8 mouse cellular contexts compared by ENCODE assay signal in the genomic region with DNA sequence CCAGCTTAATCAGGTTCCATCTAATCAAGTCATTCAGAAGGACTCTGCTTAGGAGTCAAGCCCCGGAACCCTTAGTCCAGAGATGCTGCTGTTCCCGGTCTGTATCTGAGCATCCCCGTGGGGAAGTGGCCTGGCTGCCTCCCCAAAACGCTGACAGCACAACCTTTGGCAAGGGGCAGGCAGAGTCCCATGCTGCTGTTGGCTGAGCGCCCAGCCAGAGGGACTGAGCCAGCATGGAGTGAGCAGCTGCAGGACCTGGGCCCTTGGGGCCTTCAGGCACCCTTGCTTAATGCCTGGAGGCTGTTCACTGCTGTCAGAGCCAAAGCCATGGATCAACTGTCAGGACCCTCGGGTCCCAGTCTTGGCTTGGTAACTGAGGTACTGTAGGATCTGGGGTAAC. TPM values are rescaled to one million over a fixed set of nuclear protein-coding genes. Genes with fewer than 3 reads are reported as not detected.
DNase-seq lines count a peak whose midpoint lies in the region; ATAC-seq lines count a peak whose summit lies in the region.

No protein-coding gene starts in this region.

- H3K27ac ChIP-seq in hindbrain, embryonic 10.5 days = peak overlapping the region; percentile 66
- H3K27ac ChIP-seq in hindbrain, embryonic 11.5 days (ENCODE audit: low read depth, low read length) = no peak overlapping the region
- H3K27ac ChIP-seq in hindbrain, embryonic 15.5 days (replicated peaks) = 0 out of 2 replicates have a peak overlapping the region, but pooled peaks have one; percentile 20

- no peak overlapping the region for H3K9ac ChIP-seq in hindbrain, embryonic 11.5 days (ENCODE audit: low read depth, low read length)
- no peak overlapping the region for H3K9ac ChIP-seq in hindbrain, embryonic 15.5 days

- no peak overlapping the region for H3K4me3 ChIP-seq in hindbrain, embryonic 10.5 days
- H3K4me3 ChIP-seq in hindbrain, embryonic 11.5 days (ENCODE audit: low read depth, low read length) = no peak overlapping the region
- no peak overlapping the region for H3K4me3 ChIP-seq in hindbrain, embryonic 15.5 days

- peaks cover 4% of the 10 kb centered on the region; the same call in 1 of the 2 replicates for H3K27me3 ChIP-seq in hindbrain, embryonic 10.5 days (ENCODE audit: insufficient read depth, poor library complexity, severe bottlenecking)
- H3K27me3 ChIP-seq in hindbrain, embryonic 11.5 days (ENCODE audit: control insufficient read depth, insufficient read depth, low read length) = no peaks in the 10 kb centered on the region
- H3K27me3 ChIP-seq in hindbrain, embryonic 15.5 days = no peaks in the 10 kb centered on the region

- 72% methylated on average over 6 of the region's 6 CpGs for WGBS in hindbrain, embryonic 10.5 days
- WGBS in hindbrain, embryonic 11.5 days = 77% methylated on average over 6 of the region's 6 CpGs
- 33% methylated on average over 6 of the region's 6 CpGs for WGBS in hindbrain, embryonic 15.5 days

- DNase-seq in hindbrain, embryonic 10.5 days (ENCODE audit: low spot score) = no peak
- DNase-seq in hindbrain, embryonic 11.5 days (ENCODE audit: low spot score) = no peak
- DNase-seq in adrenal gland, postnatal 4 days (ENCODE audit: low spot score in 2 of 2) = peak; percentile 52 to 69
- DNase-seq in frontal cortex, postnatal 25 days (ENCODE audit: low spot score in 2 of 2) = peak; percentile 33 to 58
- DNase-seq in left cerebral cortex, adult 9 months (ENCODE audit: low spot score in 2 of 2) = peak; percentile 38 to 76
- peak; percentile 75 for DNase-seq in right cerebral cortex, adult 18-20 months
- DNase-seq in thymus, postnatal 0 days (ENCODE audit: low spot score) = no peak

- H3K4me2 ChIP-seq in hindbrain, embryonic 11.5 days (replicated peaks; ENCODE audit: low read depth, low read length) = no peak overlapping the region
- H3K4me2 ChIP-seq in hindbrain, embryonic 15.5 days = no peak overlapping the region

- H3K36me3 ChIP-seq in hindbrain, embryonic 10.5 days = no peaks in the 10 kb centered on the region
- no peaks in the 10 kb centered on the region for H3K36me3 ChIP-seq in hindbrain, embryonic 11.5 days (ENCODE audit: control insufficient read depth, insufficient read depth, low read length)
- H3K36me3 ChIP-seq in hindbrain, embryonic 15.5 days = no peaks in the 10 kb centered on the region

- no peak for ATAC-seq in hindbrain, embryonic 11.5 days (ENCODE audit: low FRiP score)
- peak; percentile 72 for ATAC-seq in hindbrain, embryonic 15.5 days (ENCODE audit: low FRiP score, low read depth)

- H3K9me3 ChIP-seq in hindbrain, embryonic 10.5 days = no peaks in the 10 kb centered on the region
- H3K9me3 ChIP-seq in hindbrain, embryonic 11.5 days (ENCODE audit: control insufficient read depth, low read length) = no peaks in the 10 kb centered on the region
- H3K9me3 ChIP-seq in hindbrain, embryonic 15.5 days = no peaks in the 10 kb centered on the region

- peaks cover 14% of the 10 kb centered on the region for H3K4me1 ChIP-seq in hindbrain, embryonic 10.5 days (replicated peaks)
- H3K4me1 ChIP-seq in hindbrain, embryonic 11.5 days (replicated peaks; ENCODE audit: control insufficient read depth, insufficient read depth, low read length) = no peaks in the 10 kb centered on the region
- peaks cover 26% of the 10 kb centered on the region for H3K4me1 ChIP-seq in hindbrain, embryonic 15.5 days (replicated peaks)

RNA-seq across cellular contexts. Expression of gene Ak2, which starts 28.7 kb away (rescaled TPM):
- 168 and 202 TPM in 2 replicates for polyA plus RNA-seq in hindbrain, embryonic 10.5 days (2016; fragmentation: Nextera tagmentation; extraction: Ambion mirVana)
- 119 and 128 TPM in 2 replicates for polyA plus RNA-seq in hindbrain, embryonic 11.5 days (2014; fragmentation: Nextera tagmentation; extraction: Ambion mirVana)
- 100 to 1,000 TPM; 144 to 163 TPM for total RNA-seq in adrenal gland, postnatal 4 days (2021)
- polyA plus RNA-seq in hindbrain, embryonic 15.5 days (2015; fragmentation: Nextera tagmentation; extraction: Ambion mirVana) = 84.8 and 93.2 TPM in 2 replicates
- polyA plus RNA-seq in thymus, postnatal 0 days (2015; fragmentation: Nextera tagmentation; extraction: Ambion mirVana) = 208 and 209 TPM in 2 replicates

RNA-seq across cellular contexts. Expression of gene Rnf19b, which starts 37.6 kb away (rescaled TPM):
- polyA plus RNA-seq in hindbrain, embryonic 10.5 days (2016; fragmentation: Nextera tagmentation; extraction: Ambion mirVana) = 9.2 and 9.9 TPM in 2 replicates
- polyA plus RNA-seq in hindbrain, embryonic 11.5 days (2014; fragmentation: Nextera tagmentation; extraction: Ambion mirVana) = 10.7 and 11.1 TPM in 2 replicates
- total RNA-seq in adrenal gland, postnatal 4 days (2021) = 10 to 100 TPM; 23.1 to 24.6 TPM
- 32.2 and 34.6 TPM in 2 replicates for polyA plus RNA-seq in hindbrain, embryonic 15.5 days (2015; fragmentation: Nextera tagmentation; extraction: Ambion mirVana)
- 9.4 and 11.0 TPM in 2 replicates for polyA plus RNA-seq in thymus, postnatal 0 days (2015; fragmentation: Nextera tagmentation; extraction: Ambion mirVana)

RNA-seq across cellular contexts. Expression of gene Azin2, which starts 58.2 kb away (rescaled TPM):
- 11.8 and 15.0 TPM in 2 replicates for polyA plus RNA-seq in hindbrain, embryonic 10.5 days (2016; fragmentation: Nextera tagmentation; extraction: Ambion mirVana)
- polyA plus RNA-seq in hindbrain, embryonic 11.5 days (2014; fragmentation: Nextera tagmentation; extraction: Ambion mirVana) = 10.8 and 12.5 TPM in 2 replicates
- 10 to 100 TPM; 54.8 to 61.1 TPM for total RNA-seq in adrenal gland, postnatal 4 days (2021)
- 17.3 and 21.9 TPM in 2 replicates for polyA plus RNA-seq in hindbrain, embryonic 15.5 days (2015; fragmentation: Nextera tagmentation; extraction: Ambion mirVana)
- 7.1 and 9.2 TPM in 2 replicates for polyA plus RNA-seq in thymus, postnatal 0 days (2015; fragmentation: Nextera tagmentation; extraction: Ambion mirVana)

Comparison
In these comparisons a context has a peak if more than half of its experiments do, and no peak if none do; other contexts are left out.
1. DNase-seq: peak in adrenal gland, postnatal 4 days (2 of 2), frontal cortex, postnatal 25 days (2 of 2), left cerebral cortex, adult 9 months (2 of 2) and right cerebral cortex, adult 18-20 months (single experiment); none in hindbrain, embryonic 10.5 days (single experiment), hindbrain, embryonic 11.5 days (single experiment) and thymus, postnatal 0 days (single experiment).